Mouse (Mus musculus) ES-Bruce4 (cell line): ENCODE results near the gene Ddx25. TPM values are rescaled to one million over a fixed set of nuclear protein-coding genes. Genes with fewer than 3 reads are reported as not detected.

Source experiments
- H3K27ac ChIP-seq: 2 replicates; pipeline ENCODE4 v1.5.1; 2012; ENCODE audit warnings: low read length, inconsistent platforms; ENCODE audit not compliant: insufficient read depth
- H3K27me3 ChIP-seq: 2 replicates; pipeline ENCODE4 v1.6.1; 2012; ENCODE audit warnings: mild to moderate bottlenecking, low read length, inconsistent platforms; ENCODE audit not compliant: control insufficient read depth, poor library complexity, insufficient read depth, severe bottlenecking
- H3K36me3 ChIP-seq: 2 replicates; pipeline ENCODE4 v1.6.1; 2012; ENCODE audit warnings: inconsistent platforms, mild to moderate bottlenecking, low read length, moderate library complexity; ENCODE audit not compliant: control insufficient read depth, poor library complexity, insufficient read depth, severe bottlenecking
- H3K4me1 ChIP-seq: one replicate; pipeline ENCODE4 v1.8.1; 2011; ENCODE audit warnings: low read length; ENCODE audit not compliant: control insufficient read depth, insufficient read depth
- H3K4me3 ChIP-seq: 2 replicates; pipeline ENCODE4 v1.5.1; 2011; ENCODE audit warnings: low read depth, mild to moderate bottlenecking, low read length
- H3K9ac ChIP-seq: 2 replicates; pipeline ENCODE4 v1.6.1; 2012; ENCODE audit warnings: low read depth, mild to moderate bottlenecking, inconsistent platforms; ENCODE audit not compliant: poor library complexity, severe bottlenecking
- H3K9me3 ChIP-seq: replicated peaks from 2 replicates; pipeline ENCODE4 v1.6.1; 2012; ENCODE audit warnings: mild to moderate bottlenecking, low read length, inconsistent platforms; ENCODE audit not compliant: control insufficient read depth, poor library complexity, insufficient read depth, severe bottlenecking
- CTCF ChIP-seq: IDR thresholded peaks from one replicate; pipeline ENCODE4 v1.8.1; 2011; ENCODE audit warnings: low read depth, low read length
- EP300 ChIP-seq: IDR thresholded peaks from 2 replicates; pipeline ENCODE4 v1.6.1; 2011; ENCODE audit warnings: low read depth, low read length; ENCODE audit not compliant: insufficient read depth
- POLR2A ChIP-seq: IDR thresholded peaks from one replicate; pipeline ENCODE4 v1.8.1; 2011; ENCODE audit warnings: low read length; ENCODE audit not compliant: insufficient read depth
- polyA plus RNA-seq: library from polyadenylated mRNA; stranded (reverse); fragments of >200 nt; gene quantifications from 2 replicates; pipeline ENCODE4 v1.2.4, GENCODE M21; 2011; ENCODE audit warnings: low read depth; ENCODE audit not compliant: missing spikeins, insufficient read depth, insufficient read length

Gene Ddx25
- polyA plus RNA-seq, 1 experiment, result 2.2 TPM

DNA sequence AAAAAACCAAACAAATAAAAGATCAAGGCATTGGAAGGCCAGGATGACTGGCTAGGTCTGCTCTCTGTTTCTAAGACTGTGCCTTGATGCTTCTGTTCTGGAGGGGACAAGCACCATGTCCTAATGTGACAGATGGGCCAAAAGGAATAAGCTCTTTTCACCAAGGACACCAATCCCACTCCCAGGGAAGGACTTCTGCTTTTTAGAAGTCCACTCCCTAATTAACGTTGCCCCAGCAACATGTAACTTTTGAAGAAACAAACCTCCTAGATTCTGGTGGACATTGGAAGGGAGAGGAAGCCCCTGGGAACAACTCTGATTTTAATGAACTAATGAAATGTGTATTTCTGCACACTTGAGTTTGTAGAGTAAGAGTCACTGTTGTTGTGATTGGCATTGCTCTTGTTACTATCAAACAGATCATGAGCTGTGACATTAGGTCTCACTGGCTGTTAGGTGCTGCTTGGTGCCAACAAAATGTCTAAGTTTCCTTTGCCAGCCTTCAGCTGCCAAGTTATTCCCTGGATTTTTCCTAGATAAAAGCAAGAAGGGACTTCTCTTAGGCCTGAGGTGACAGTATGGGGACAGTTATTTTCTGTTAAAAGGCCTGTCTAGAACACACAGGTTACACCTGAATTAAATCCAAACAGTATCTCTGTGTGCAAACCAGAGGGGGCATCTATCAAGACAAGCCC, 35.4 kb downstream of the Ddx25 start:
- Histone ChIP-seq H3K36me3 (no peaks in the 10 kb centered on the region), H3K4me3 (no peak overlapping the region), H3K9me3 (no peaks in the 10 kb centered on the region), H3K27ac (no peak overlapping the region), H3K9ac (no peak overlapping the region), H3K27me3 (no peaks in the 10 kb centered on the region), H3K4me1 (no peaks in the 10 kb centered on the region)
- TF ChIP-seq POLR2A, result no peak
- TF ChIP-seq EP300, result no peak
- TF ChIP-seq CTCF, result no peak

DNA sequence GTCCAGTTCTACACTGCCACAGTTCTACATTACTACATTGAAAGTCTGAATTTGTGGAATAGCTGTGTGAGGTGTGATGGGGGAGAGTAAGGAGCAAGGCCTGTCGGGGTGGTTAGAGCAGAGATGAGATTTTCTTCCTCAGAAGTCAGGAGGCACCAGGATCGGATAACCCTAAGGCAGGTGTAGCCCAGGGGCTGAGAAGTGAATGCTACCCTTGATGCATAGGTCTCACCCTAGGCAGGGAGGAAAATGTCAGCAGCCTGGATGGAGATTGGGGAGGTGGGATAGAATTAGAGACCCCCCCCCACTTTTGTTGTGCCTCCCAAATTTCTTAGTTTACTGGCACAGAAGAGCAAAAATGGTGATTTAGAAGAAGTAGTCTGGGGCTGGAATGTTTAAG, 36.1 kb downstream of the Ddx25 start:
- Histone ChIP-seq H3K27me3 (no peaks in the 10 kb centered on the region), H3K4me3 (no peak overlapping the region), H3K36me3 (no peaks in the 10 kb centered on the region), H3K27ac (no peak overlapping the region), H3K9ac (no peak overlapping the region), H3K4me1 (no peaks in the 10 kb centered on the region), H3K9me3 (no peaks in the 10 kb centered on the region)
- TF ChIP-seq CTCF, result no peak
- TF ChIP-seq EP300, result no peak
- no peak for TF ChIP-seq POLR2A

DNA sequence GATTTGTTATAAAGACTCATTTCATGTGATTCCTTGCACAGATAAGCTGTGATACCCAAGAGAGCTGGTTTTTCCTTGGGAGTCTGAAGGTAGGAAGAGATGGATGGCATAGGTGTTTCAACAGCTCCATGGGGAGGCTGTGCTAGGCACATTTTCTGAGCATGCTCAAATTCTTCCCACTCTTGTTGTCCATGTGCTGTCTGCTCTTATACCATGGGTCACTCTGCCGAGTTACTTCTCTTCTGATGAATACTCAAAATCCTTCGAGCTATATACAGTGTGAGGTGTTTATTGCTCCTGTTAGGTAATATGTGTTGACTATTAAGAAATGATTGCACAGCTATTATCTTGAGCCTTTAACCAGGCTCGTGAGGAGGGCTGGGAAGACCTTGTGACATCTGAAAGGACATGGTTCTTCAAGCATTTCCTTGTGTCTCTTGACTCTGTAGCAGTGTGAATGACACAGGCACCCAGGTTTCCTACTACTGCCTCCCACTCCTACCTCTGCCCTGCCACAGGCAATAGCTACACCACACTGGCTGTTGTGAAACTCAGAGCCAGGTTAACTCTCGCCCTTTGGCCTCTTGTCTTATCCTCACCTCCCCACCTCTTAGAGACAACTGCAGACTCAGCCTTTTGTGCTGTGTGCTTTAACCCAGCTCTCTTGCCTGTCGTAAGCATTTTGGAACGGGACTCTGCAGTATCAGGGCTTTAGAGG, 37.5 kb downstream of the Ddx25 start:
- H3K4me3 ChIP-seq, result no peak overlapping the region
- no peak for TF ChIP-seq POLR2A
- TF ChIP-seq CTCF, result no peak
- no peak for TF ChIP-seq EP300
- H3K27ac ChIP-seq, result no peak overlapping the region

DNA sequence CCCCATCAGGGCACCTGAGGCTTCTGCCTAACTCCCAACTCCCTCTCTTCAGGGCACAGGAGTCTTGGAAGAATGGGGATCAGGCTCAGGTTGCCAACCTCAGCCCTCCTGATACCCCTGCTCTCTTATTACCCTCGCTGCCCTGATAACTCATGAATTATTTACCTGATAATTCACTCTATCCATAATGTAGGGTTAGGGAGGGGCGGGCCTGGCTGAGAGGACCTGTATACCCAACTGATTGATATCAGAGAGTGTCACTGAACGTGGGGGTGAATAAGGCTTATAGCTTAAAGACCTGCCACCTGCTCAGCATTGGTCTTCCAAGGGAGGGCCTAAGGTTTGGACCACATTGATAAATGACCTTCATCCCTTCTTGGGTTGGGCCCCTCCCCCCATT, 40.2 kb downstream of the Ddx25 start, which contains the start of gene Gm1113:
Gene Gm1113, minus strand, starts transcription at position 101 of the 400 bp plus-strand sequence.
- Histone ChIP-seq H3K9ac (no peak within 1 kb of the TSS), H3K36me3 (no peaks in the 10 kb centered on the region), H3K4me3 (no peak within 1 kb of the TSS), H3K27ac (no peak within 1 kb of the TSS), H3K9me3 (no peaks in the 10 kb centered on the region), H3K4me1 (no peaks in the 10 kb centered on the region), H3K27me3 (no peaks in the 10 kb centered on the region)
- no peak for TF ChIP-seq CTCF
- TF ChIP-seq POLR2A, result no peak
- TF ChIP-seq EP300, result no peak

More for the DNA sequence above, 37.5 kb downstream of the Ddx25 start:
- no peaks in the 10 kb centered on the region for H3K36me3 ChIP-seq
- H3K27me3 ChIP-seq, result no peaks in the 10 kb centered on the region
- H3K9me3 ChIP-seq, result no peaks in the 10 kb centered on the region
- H3K4me1 ChIP-seq, result no peaks in the 10 kb centered on the region
- H3K9ac ChIP-seq, result no peak overlapping the region

DNA sequence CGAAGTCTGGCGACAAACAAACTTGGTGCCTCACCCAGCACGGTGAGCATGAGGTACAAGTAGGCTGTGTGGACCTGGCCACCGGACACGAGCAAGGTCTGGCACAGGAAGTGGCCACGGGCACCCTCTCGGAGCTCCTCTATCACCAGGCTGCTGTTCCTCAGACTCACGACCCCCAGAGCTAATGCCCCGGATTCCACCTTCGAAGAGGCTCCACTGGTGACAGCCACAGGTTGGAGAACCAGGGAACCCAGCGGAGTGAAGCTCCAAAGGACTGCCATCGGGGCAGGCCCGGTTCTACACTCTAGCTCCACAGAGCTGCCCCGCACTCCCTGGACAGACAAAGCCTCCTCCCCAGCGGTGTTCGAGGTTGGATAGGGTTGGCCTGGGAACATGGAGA, 41.6 kb downstream of the Ddx25 start:
- Histone ChIP-seq H3K27ac (no peak overlapping the region), H3K27me3 (no peaks in the 10 kb centered on the region), H3K9ac (no peak overlapping the region), H3K36me3 (no peaks in the 10 kb centered on the region), H3K4me3 (no peak overlapping the region), H3K4me1 (no peaks in the 10 kb centered on the region), H3K9me3 (no peaks in the 10 kb centered on the region)
- no peak for TF ChIP-seq CTCF
- TF ChIP-seq EP300, result no peak
- TF ChIP-seq POLR2A, result no peak

DNA sequence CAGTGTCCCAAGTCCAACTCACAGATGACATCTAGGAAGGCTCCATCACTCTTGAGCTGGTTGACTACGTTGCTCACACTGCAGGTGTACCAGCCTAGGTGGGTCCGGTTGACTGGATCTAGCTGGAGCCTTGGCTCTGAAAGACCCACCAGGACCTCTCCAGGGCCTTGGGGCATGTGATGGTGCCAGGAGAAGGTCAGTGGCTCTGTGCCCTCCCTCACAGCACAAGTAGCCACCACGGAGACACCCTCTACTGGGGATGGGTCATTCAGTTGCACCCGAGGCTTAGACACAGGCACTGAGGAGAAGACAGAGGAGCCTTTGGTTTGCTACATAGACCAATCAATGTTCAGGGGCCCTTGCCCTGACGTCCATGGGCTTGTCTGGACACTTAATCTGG, 42.1 kb downstream of the Ddx25 start:
- H3K9ac ChIP-seq, result no peak overlapping the region
- TF ChIP-seq EP300, result no peak
- no peak for TF ChIP-seq CTCF
- TF ChIP-seq POLR2A, result no peak
- no peaks in the 10 kb centered on the region for H3K4me1 ChIP-seq
- no peak overlapping the region for H3K27ac ChIP-seq
- no peaks in the 10 kb centered on the region for H3K36me3 ChIP-seq
- no peaks in the 10 kb centered on the region for H3K27me3 ChIP-seq
- no peak overlapping the region for H3K4me3 ChIP-seq
- H3K9me3 ChIP-seq, result no peaks in the 10 kb centered on the region
